ENCODE assay signal across 13 mouse cellular contexts in genomic region chr2:102464342-102464732, GRCm38 (mm10). TPM values are rescaled to one million over a fixed set of nuclear protein-coding genes. Genes with fewer than 3 reads are reported as not detected.
DNase-seq lines count a peak whose midpoint lies in the region; ATAC-seq and TF ChIP-seq lines count a peak whose summit lies in the region.
"Had no signal": no experiment of that assay in that cellular context is flagged by ENCODE, and none has a peak within 500 bp of the region (broad histone marks: within the 10 kb centered on the region; RNA-seq: fewer than 3 reads in every experiment).

No protein-coding gene starts in this region.

- H3K4me1 ChIP-seq in intestine, embryonic 15.5 days (replicated peaks): 0 out of 2 replicates have a peak, but pooled peaks cover 3% of the 10 kb centered on the region
- no peaks in the 10 kb centered on the region for H3K4me1 ChIP-seq in intestine, postnatal 0 days (replicated peaks; ENCODE audit: control insufficient read depth, insufficient read depth, low read length)
- H3K4me1 ChIP-seq in midbrain, embryonic 11.5 days (ENCODE audit: control insufficient read depth, insufficient read depth, low read length): no peaks in the 10 kb centered on the region; the same call in 1 of the 2 replicates
- no peaks in the 10 kb centered on the region for H3K4me1 ChIP-seq in midbrain, postnatal 0 days (ENCODE audit: insufficient read depth, low read length)
- H3K4me1 ChIP-seq in midbrain, embryonic 12.5 days: 0 out of 2 replicates have a peak, but pooled peaks cover 7% of the 10 kb centered on the region
- 0 out of 2 replicates have a peak, but pooled peaks cover 6% of the 10 kb centered on the region for H3K4me1 ChIP-seq in stomach, embryonic 16.5 days (ENCODE audit: control insufficient read depth, insufficient read depth, low read length)
- H3K4me1 ChIP-seq: heart, embryonic 10.5 days had no signal

- H3K36me3 ChIP-seq in intestine, embryonic 15.5 days: no peaks in the 10 kb centered on the region
- no peaks in the 10 kb centered on the region for H3K36me3 ChIP-seq in intestine, postnatal 0 days (ENCODE audit: control insufficient read depth, insufficient read depth)
- H3K36me3 ChIP-seq in midbrain, embryonic 11.5 days (ENCODE audit: control insufficient read depth, insufficient read depth, low read length): no peaks in the 10 kb centered on the region
- H3K36me3 ChIP-seq in midbrain, postnatal 0 days (ENCODE audit: insufficient read depth, low read length): no peaks in the 10 kb centered on the region
- H3K36me3 ChIP-seq in midbrain, embryonic 12.5 days: no peaks in the 10 kb centered on the region
- H3K36me3 ChIP-seq in stomach, embryonic 16.5 days (ENCODE audit: control insufficient read depth, insufficient read depth, low read length): no peaks in the 10 kb centered on the region
- H3K36me3 ChIP-seq: embryonic facial prominence, embryonic 15.5 days; heart, embryonic 10.5 days; stomach, embryonic 15.5 days had no signal

- ATAC-seq in intestine, embryonic 15.5 days: 0 out of 2 replicates have a peak, but pooled peaks have one; percentile 4
- ATAC-seq in intestine, postnatal 0 days: no peak
- peak; percentile 23 for ATAC-seq in midbrain, embryonic 11.5 days (ENCODE audit: low FRiP score)
- ATAC-seq in midbrain, postnatal 0 days (ENCODE audit: low FRiP score): no peak
- no peak for ATAC-seq in midbrain, embryonic 12.5 days (ENCODE audit: low FRiP score, low read depth)
- no peak for ATAC-seq in stomach, embryonic 16.5 days (ENCODE audit: insufficient read depth, low FRiP score)
- no peak for ATAC-seq in activated CD4-positive, CD25-positive, alpha-beta regulatory T cell, adult 4 months

- H3K4me3 ChIP-seq in intestine, embryonic 15.5 days (replicated peaks): no peak overlapping the region
- H3K4me3 ChIP-seq in intestine, postnatal 0 days (ENCODE audit: low read depth, low read length): no peak overlapping the region
- H3K4me3 ChIP-seq in midbrain, embryonic 11.5 days (ENCODE audit: low read depth, low read length): no peak overlapping the region
- H3K4me3 ChIP-seq in midbrain, postnatal 0 days (ENCODE audit: low read depth, low read length): no peak overlapping the region
- H3K4me3 ChIP-seq in midbrain, embryonic 12.5 days: no peak overlapping the region
- H3K4me3 ChIP-seq in stomach, embryonic 16.5 days (replicated peaks; ENCODE audit: low read length): no peak overlapping the region
- H3K4me3 ChIP-seq: embryonic facial prominence, embryonic 15.5 days; heart, embryonic 10.5 days; stomach, embryonic 15.5 days had no signal

- H3K27ac ChIP-seq in intestine, embryonic 15.5 days: no peak overlapping the region
- no peak overlapping the region for H3K27ac ChIP-seq in intestine, postnatal 0 days (ENCODE audit: low read depth, low read length)
- H3K27ac ChIP-seq in midbrain, embryonic 11.5 days (ENCODE audit: low read depth, low read length): no peak overlapping the region
- H3K27ac ChIP-seq in midbrain, postnatal 0 days (ENCODE audit: low read depth, low read length): no peak overlapping the region
- H3K27ac ChIP-seq in midbrain, embryonic 12.5 days (replicated peaks): peak overlapping the region; percentile 30; the same call in 1 of the 2 replicates
- H3K27ac ChIP-seq in stomach, embryonic 16.5 days (ENCODE audit: low read length): peak overlapping the region; percentile 60; the same call in 1 of the 2 replicates
- H3K27ac ChIP-seq: embryonic facial prominence, embryonic 15.5 days; heart, embryonic 10.5 days had no signal

- DNase-seq in midbrain, embryonic 11.5 days (ENCODE audit: low spot score, missing footprints): no peak
- no peak for DNase-seq in midbrain, postnatal 0 days (ENCODE audit: low spot score)
- DNase-seq in cerebellum, adult 9-10 months: no peak
- DNase-seq: kidney, adult 2 months; thymus, postnatal 14 days had no signal

- no peaks in the 10 kb centered on the region for H3K9me3 ChIP-seq in intestine, embryonic 15.5 days
- H3K9me3 ChIP-seq in intestine, postnatal 0 days (ENCODE audit: control insufficient read depth): no peaks in the 10 kb centered on the region
- no peaks in the 10 kb centered on the region for H3K9me3 ChIP-seq in midbrain, embryonic 11.5 days (ENCODE audit: control insufficient read depth, low read length)
- no peaks in the 10 kb centered on the region for H3K9me3 ChIP-seq in midbrain, postnatal 0 days (ENCODE audit: low read length)
- no peaks in the 10 kb centered on the region for H3K9me3 ChIP-seq in midbrain, embryonic 12.5 days
- H3K9me3 ChIP-seq in stomach, embryonic 16.5 days (replicated peaks; ENCODE audit: control insufficient read depth, low read length): no peaks in the 10 kb centered on the region
- H3K9me3 ChIP-seq: embryonic facial prominence, embryonic 15.5 days; heart, embryonic 10.5 days; stomach, embryonic 15.5 days had no signal

- no peak overlapping the region for H3K9ac ChIP-seq in intestine, embryonic 15.5 days
- H3K9ac ChIP-seq in intestine, postnatal 0 days (ENCODE audit: low read depth, low read length): no peak overlapping the region
- H3K9ac ChIP-seq in midbrain, embryonic 11.5 days (ENCODE audit: low read length): no peak overlapping the region
- no peak overlapping the region for H3K9ac ChIP-seq in midbrain, postnatal 0 days (replicated peaks; ENCODE audit: low read length, poor library complexity, severe bottlenecking)
- no peak overlapping the region for H3K9ac ChIP-seq in midbrain, embryonic 12.5 days (replicated peaks)
- H3K9ac ChIP-seq in stomach, embryonic 16.5 days (ENCODE audit: low read length): no peak overlapping the region
- H3K9ac ChIP-seq: embryonic facial prominence, embryonic 15.5 days; stomach, embryonic 15.5 days had no signal

- 85% methylated on average over 2 of the region's 2 CpGs for WGBS in intestine, embryonic 15.5 days
- 73% methylated on average over 2 of the region's 2 CpGs for WGBS in intestine, postnatal 0 days
- WGBS in midbrain, embryonic 11.5 days: 82% methylated on average over 2 of the region's 2 CpGs
- 70% methylated on average over 2 of the region's 2 CpGs for WGBS in midbrain, postnatal 0 days
- WGBS in midbrain, embryonic 12.5 days: 82% methylated on average over 2 of the region's 2 CpGs
- WGBS in stomach, embryonic 16.5 days: 73% methylated on average over 2 of the region's 2 CpGs

- TF ChIP-seq CTCF in intestine, postnatal 0 days (IDR thresholded peaks at IDR 0.05; ENCODE audit: low read depth): no peak
- no peak for TF ChIP-seq CTCF in midbrain, postnatal 0 days (IDR thresholded peaks at IDR 0.05)

- no peaks in the 10 kb centered on the region for H3K27me3 ChIP-seq in intestine, embryonic 15.5 days (replicated peaks)
- no peaks in the 10 kb centered on the region for H3K27me3 ChIP-seq in intestine, postnatal 0 days (replicated peaks; ENCODE audit: control insufficient read depth, insufficient read depth, low read length)
- H3K27me3 ChIP-seq in midbrain, embryonic 11.5 days (ENCODE audit: control insufficient read depth, insufficient read depth, low read length): no peaks in the 10 kb centered on the region
- no peaks in the 10 kb centered on the region for H3K27me3 ChIP-seq in midbrain, postnatal 0 days (ENCODE audit: insufficient read depth, low read length)
- H3K27me3 ChIP-seq in midbrain, embryonic 12.5 days: no peaks in the 10 kb centered on the region; the same call in 1 of the 2 replicates
- no peaks in the 10 kb centered on the region for H3K27me3 ChIP-seq in stomach, embryonic 16.5 days (ENCODE audit: control insufficient read depth, insufficient read depth, low read length)
- H3K27me3 ChIP-seq: embryonic facial prominence, embryonic 15.5 days; stomach, embryonic 15.5 days had no signal

- H3K4me2 ChIP-seq in intestine, embryonic 15.5 days (replicated peaks): no peak overlapping the region
- no peak overlapping the region for H3K4me2 ChIP-seq in intestine, postnatal 0 days (replicated peaks; ENCODE audit: low read depth)
- no peak overlapping the region for H3K4me2 ChIP-seq in midbrain, embryonic 11.5 days
- H3K4me2 ChIP-seq in midbrain, postnatal 0 days (ENCODE audit: low read depth, low read length, poor library complexity, severe bottlenecking): no peak overlapping the region
- H3K4me2 ChIP-seq in midbrain, embryonic 12.5 days (replicated peaks): no peak overlapping the region
- no peak overlapping the region for H3K4me2 ChIP-seq in stomach, embryonic 16.5 days (ENCODE audit: low read depth, low read length)
- H3K4me2 ChIP-seq: embryonic facial prominence, embryonic 15.5 days had no signal

RNA-seq across cellular contexts. Expression of gene Fjx1, which starts 12.0 kb away (rescaled TPM):
- 6.7 and 7.8 TPM in 2 replicates for polyA plus RNA-seq in intestine, embryonic 15.5 days (2015; fragmentation: Nextera tagmentation; extraction: Ambion mirVana)
- polyA plus RNA-seq in intestine, postnatal 0 days (2015; fragmentation: Nextera tagmentation; extraction: Ambion mirVana): 3.8 TPM in 2 replicates
- polyA plus RNA-seq in midbrain, embryonic 11.5 days (2014; fragmentation: Nextera tagmentation; extraction: Ambion mirVana): 25.2 and 25.5 TPM in 2 replicates
- 78.9 and 91.8 TPM in 2 replicates for total RNA-seq in midbrain, postnatal 0 days (2014; rRNA removed)
- polyA plus RNA-seq in midbrain, postnatal 0 days (2015; fragmentation: Nextera tagmentation; extraction: Ambion mirVana): 27.1 and 28.5 TPM in 2 replicates
- 48.4 and 52.6 TPM in 2 replicates for polyA plus RNA-seq in midbrain, embryonic 12.5 days (2016; fragmentation: Nextera tagmentation; extraction: Ambion mirVana)
- polyA plus RNA-seq in stomach, embryonic 16.5 days (2015; fragmentation: Nextera tagmentation; extraction: Ambion mirVana): 2.8 and 3.9 TPM in 2 replicates
- not detected for polyA plus RNA-seq in activated CD4-positive, CD25-positive, alpha-beta regulatory T cell, adult 4 months (2017; shearing (Covaris generic))

RNA-seq across cellular contexts. Expression of gene Trim44, which starts 56.7 kb away (rescaled TPM):
- 21.1 and 25.5 TPM in 2 replicates for polyA plus RNA-seq in intestine, embryonic 15.5 days (2015; fragmentation: Nextera tagmentation; extraction: Ambion mirVana)
- polyA plus RNA-seq in intestine, postnatal 0 days (2015; fragmentation: Nextera tagmentation; extraction: Ambion mirVana): 10.7 and 12.3 TPM in 2 replicates
- polyA plus RNA-seq in midbrain, embryonic 11.5 days (2014; fragmentation: Nextera tagmentation; extraction: Ambion mirVana): 40.7 and 44.4 TPM in 2 replicates
- total RNA-seq in midbrain, postnatal 0 days (2014; rRNA removed): 114 and 132 TPM in 2 replicates
- 42.2 and 50.6 TPM in 2 replicates for polyA plus RNA-seq in midbrain, postnatal 0 days (2015; fragmentation: Nextera tagmentation; extraction: Ambion mirVana)
- 59.0 and 78.8 TPM in 2 replicates for polyA plus RNA-seq in midbrain, embryonic 12.5 days (2016; fragmentation: Nextera tagmentation; extraction: Ambion mirVana)
- 13.8 and 16.2 TPM in 2 replicates for polyA plus RNA-seq in stomach, embryonic 16.5 days (2015; fragmentation: Nextera tagmentation; extraction: Ambion mirVana)
- 1 to 10 TPM; 5.7 to 6.8 TPM for polyA plus RNA-seq in activated CD4-positive, CD25-positive, alpha-beta regulatory T cell, adult 4 months (2017; shearing (Covaris generic))

Comparison
In these comparisons a context has a peak if more than half of its experiments do, and no peak if none do; other contexts are left out.
1. ATAC-seq: peak in intestine, embryonic 15.5 days (single experiment) and midbrain, embryonic 11.5 days (single experiment); none in intestine, postnatal 0 days (single experiment), midbrain, postnatal 0 days (single experiment), midbrain, embryonic 12.5 days (single experiment), stomach, embryonic 16.5 days (single experiment) and activated CD4-positive, CD25-positive, alpha-beta regulatory T cell, adult 4 months (single experiment).
2. H3K27ac ChIP-seq: peak in midbrain, embryonic 12.5 days (single experiment) and stomach, embryonic 16.5 days (single experiment); none in intestine, embryonic 15.5 days (single experiment), intestine, postnatal 0 days (single experiment), midbrain, embryonic 11.5 days (single experiment) and midbrain, postnatal 0 days (single experiment).